Comparison of ENCODE assay signal across 18 mouse cellular contexts in the genomic region with DNA sequence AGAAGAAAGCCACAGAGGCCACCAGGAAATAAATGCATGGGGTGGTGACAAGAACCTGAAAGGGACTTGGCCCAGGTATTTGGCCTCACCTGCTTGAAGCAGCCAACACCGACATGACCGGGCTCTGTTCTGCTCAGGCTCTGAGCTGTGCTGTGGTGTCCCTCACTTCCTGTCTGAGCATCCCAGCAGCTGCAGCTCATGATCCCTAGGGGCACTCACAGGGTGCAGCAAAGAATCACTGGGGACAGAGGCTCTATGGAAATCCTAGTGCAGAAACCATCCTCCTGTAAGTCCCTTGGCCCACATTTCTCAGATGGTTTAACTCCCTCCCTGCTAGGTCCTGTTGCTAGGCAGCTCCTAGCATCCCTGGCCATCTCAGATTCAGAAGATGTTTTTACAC. TPM values are rescaled to one million over a fixed set of nuclear protein-coding genes. Genes with fewer than 3 reads are reported as not detected.
"Had no signal": no experiment of that assay in that cellular context is flagged by ENCODE, and none has a peak within 500 bp of the region (broad histone marks: within the 10 kb centered on the region; RNA-seq: fewer than 3 reads in every experiment).

No protein-coding gene starts in this region.

- ATAC-seq: liver, embryonic 12.5 days; midbrain, embryonic 13.5 days had no signal

- H3K9me3 ChIP-seq: liver, embryonic 12.5 days; lung, embryonic 15.5 days; midbrain, embryonic 13.5 days; neural tube, embryonic 12.5 days; stomach, embryonic 15.5 days had no signal

- H3K27me3 ChIP-seq: lung, embryonic 15.5 days; stomach, embryonic 15.5 days had no signal

- H3K36me3 ChIP-seq: liver, embryonic 12.5 days; lung, embryonic 15.5 days; midbrain, embryonic 13.5 days; neural tube, embryonic 12.5 days; stomach, embryonic 15.5 days had no signal

- H3K27ac ChIP-seq: layer of hippocampus, adult 2 months; liver, embryonic 12.5 days; lung, embryonic 15.5 days; midbrain, embryonic 13.5 days; neural tube, embryonic 12.5 days; stomach, embryonic 15.5 days had no signal

- DNase-seq: kidney, adult 11 months; kidney, adult 9 months; kidney, postnatal 10 days; kidney, postnatal 4 days; lung, postnatal 36 days; right cerebral cortex, postnatal 4 days; spleen, adult 18-20 months; thymus, postnatal 4 days had no signal

- H3K4me3 ChIP-seq: layer of hippocampus, adult 2 months; liver, embryonic 12.5 days; lung, embryonic 15.5 days; midbrain, embryonic 13.5 days; neural tube, embryonic 12.5 days; stomach, embryonic 15.5 days had no signal

- H3K4me2 ChIP-seq: liver, embryonic 12.5 days; lung, embryonic 15.5 days; midbrain, embryonic 13.5 days; neural tube, embryonic 12.5 days; stomach, embryonic 15.5 days had no signal

- H3K9ac ChIP-seq: liver, embryonic 12.5 days; lung, embryonic 15.5 days; midbrain, embryonic 13.5 days; neural tube, embryonic 12.5 days; stomach, embryonic 15.5 days had no signal

- H3K4me1 ChIP-seq: liver, embryonic 12.5 days had no signal

RNA-seq across cellular contexts. Expression of a gene that starts 15.9 kb away (rescaled TPM):
- total RNA-seq: megakaryocyte progenitor cell, adult 5-6 weeks; neutrophil, adult 5-6 weeks had no signal
- polyA plus RNA-seq: liver, embryonic 12.5 days had no signal

RNA-seq across cellular contexts. Expression of a gene that starts 55.7 kb away (rescaled TPM):
- total RNA-seq: layer of hippocampus, adult 2 months; layer of hippocampus, postnatal 10 days; left cerebral cortex, postnatal 36 days; megakaryocyte progenitor cell, adult 5-6 weeks; neutrophil, adult 5-6 weeks had no signal
- polyA plus RNA-seq: liver, embryonic 12.5 days; neural tube, embryonic 12.5 days had no signal
